Mouse (Mus musculus) urinary bladder, postnatal 36 days (tissue): ENCODE results near the gene Hipk3.
A peak's percentile ranks its signal among the peaks of the same experiment; 100 is the strongest.

Experiments used
- DNase-seq, 2 experiments: peaks; one replicate each; pipeline ENCODE4 v3.0.0; 2022; ENCODE audit warnings: low spot score in 2 of 2, mixed read lengths in 1 of 2

The Hipk3 gene

DNA sequence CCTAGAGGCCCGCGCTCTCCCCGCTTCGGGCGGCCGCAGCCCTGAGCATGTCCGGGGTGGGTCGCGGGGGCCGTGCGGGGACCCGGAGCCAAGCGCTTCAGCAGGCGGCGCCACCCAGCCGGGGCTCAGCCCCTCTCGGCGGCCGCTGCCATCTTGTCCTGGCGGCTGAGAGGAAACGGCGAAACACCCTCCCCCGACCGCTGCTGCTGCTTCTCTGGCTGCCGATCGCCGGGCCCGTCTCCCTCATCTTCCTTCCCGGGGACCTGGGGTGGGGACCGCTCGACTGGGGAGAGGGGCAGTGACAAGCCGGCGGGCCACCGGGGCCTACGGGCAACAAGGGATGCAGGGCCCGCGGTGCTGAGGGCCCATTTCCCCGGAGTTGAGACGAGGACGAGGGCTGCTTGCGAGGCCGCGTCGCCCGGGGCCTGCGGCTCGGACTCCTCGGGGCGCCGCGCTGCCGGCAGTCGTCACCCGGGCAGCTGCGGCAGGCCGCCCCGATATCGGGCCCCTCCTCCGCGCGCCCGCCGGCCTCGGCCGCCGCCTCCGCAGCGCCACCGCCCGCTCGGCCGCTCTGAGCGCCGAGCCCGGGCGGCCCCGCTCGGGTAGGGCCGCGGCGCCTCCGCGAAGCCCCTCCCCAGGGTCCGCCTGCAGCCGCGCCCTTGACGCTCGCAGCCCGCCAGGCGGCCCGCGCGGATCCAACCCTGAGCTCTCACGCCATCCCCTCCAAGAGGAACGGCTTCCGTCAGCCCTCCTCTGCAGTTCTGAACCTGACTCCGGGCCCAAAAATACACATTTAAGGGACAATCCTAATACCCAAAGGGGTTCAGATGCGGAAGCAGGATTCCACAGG is at the start of gene Hipk3:
Gene Hipk3, minus strand, starts transcription at position 496 of the 850 bp plus-strand sequence.
- peak; percentile 71 to 85 for DNase-seq

- no peak for DNase-seq
Measured at GRCm38 (mm10) chr2:104540286-104540685, 46.0 kb upstream of the Hipk3 start.

DNA sequence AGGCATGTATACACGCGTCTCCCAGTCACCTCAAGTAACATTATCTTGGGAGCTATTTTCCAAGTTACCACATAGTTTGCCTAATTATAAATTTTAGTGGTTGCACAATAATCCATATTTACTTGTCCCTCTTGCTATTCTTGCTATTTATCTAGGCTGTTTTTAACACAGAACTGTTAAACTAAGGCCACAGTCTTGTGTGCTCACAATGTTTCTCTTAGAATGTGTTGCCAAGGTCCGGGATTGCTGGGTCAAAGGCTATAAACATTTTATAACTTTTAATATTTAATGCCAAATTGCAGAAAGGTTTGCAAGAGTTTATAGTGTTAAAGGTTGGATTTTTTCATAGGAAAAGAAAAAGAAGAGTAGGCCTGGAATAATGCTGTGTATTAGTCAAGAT is 40.5 kb upstream of the Hipk3 start:
- DNase-seq = no peak

GRCm38 (mm10) chr2:104532548-104532947 is 38.3 kb upstream of the Hipk3 start:
- no peak for DNase-seq

DNA sequence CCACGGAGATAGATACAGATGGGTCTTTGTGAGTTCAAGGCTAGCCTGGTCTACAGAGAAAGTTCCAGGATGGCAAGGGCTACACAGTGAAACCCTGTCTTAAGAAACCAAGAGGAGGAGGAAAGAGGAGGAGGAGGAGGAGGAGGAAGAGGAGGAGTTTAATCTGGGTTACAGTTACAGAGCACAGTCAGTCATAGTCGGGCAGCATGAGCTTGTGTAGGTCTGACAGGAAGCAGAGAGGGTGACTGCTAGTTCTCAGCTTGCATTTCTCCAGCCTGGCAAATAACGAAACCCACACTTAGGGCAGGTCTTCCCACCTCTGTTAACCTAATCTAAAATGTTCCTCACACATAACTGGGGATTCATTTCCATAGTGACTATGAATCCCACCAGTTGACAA is 32.3 kb upstream of the Hipk3 start:
- no peak for DNase-seq

GRCm38 (mm10) chr2:104525506-104525905 is 31.3 kb upstream of the Hipk3 start:
- DNase-seq = peak; percentile 13 to 38

DNA sequence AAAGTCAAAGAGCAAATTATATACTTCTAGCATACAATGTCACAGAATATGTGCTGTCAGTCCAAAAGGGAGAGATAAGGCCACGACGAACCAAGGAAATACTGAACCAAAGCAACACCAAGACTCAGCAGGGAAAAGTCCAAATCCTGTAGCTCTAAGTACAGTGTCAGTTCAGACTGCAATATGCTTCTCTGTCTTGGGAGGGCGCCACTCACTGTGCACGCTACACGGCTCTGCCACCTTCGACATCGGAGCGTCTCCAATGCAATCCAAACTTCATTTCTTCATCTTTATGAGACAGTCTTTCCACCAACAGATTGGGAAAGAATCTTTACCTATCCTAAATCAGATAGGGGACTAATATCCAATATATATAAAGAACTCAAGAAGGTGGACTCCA is 17.4 kb upstream of the Hipk3 start:
- no peak for DNase-seq

GRCm38 (mm10) chr2:104502388-104502787 is 8.1 kb upstream of the Hipk3 start:
- DNase-seq = no peak

DNA sequence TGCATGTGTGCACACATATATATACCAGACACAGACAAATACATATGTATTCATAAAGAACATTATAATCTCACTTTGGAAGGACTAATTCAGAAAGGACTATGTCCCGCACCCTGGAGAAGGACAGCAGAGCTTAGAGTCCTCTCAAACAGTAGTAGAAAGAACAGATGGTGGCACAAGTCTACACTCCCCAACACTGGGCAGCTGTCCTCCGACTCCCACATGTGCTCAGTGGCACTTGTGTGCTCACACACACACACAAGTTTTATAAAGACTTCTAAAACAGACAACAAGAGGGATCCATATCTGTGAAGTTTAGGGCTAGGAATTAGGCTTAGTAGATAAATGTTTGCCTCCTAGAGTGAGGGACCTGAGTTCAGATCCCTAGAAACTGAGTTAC is 6.8 kb upstream of the Hipk3 start:
- no peak for DNase-seq

GRCm38 (mm10) chr2:104497771-104498170 is 3.5 kb upstream of the Hipk3 start:
- DNase-seq = no peak

- DNase-seq = no peak
Measured at GRCm38 (mm10) chr2:104497231-104497630, 3.0 kb upstream of the Hipk3 start.

- no peak for DNase-seq
Measured at GRCm38 (mm10) chr2:104496206-104496605, 2.0 kb upstream of the Hipk3 start.

GRCm38 (mm10) chr2:104494801-104495185 is 547 bp upstream of the Hipk3 start:
- no peak for DNase-seq

DNA sequence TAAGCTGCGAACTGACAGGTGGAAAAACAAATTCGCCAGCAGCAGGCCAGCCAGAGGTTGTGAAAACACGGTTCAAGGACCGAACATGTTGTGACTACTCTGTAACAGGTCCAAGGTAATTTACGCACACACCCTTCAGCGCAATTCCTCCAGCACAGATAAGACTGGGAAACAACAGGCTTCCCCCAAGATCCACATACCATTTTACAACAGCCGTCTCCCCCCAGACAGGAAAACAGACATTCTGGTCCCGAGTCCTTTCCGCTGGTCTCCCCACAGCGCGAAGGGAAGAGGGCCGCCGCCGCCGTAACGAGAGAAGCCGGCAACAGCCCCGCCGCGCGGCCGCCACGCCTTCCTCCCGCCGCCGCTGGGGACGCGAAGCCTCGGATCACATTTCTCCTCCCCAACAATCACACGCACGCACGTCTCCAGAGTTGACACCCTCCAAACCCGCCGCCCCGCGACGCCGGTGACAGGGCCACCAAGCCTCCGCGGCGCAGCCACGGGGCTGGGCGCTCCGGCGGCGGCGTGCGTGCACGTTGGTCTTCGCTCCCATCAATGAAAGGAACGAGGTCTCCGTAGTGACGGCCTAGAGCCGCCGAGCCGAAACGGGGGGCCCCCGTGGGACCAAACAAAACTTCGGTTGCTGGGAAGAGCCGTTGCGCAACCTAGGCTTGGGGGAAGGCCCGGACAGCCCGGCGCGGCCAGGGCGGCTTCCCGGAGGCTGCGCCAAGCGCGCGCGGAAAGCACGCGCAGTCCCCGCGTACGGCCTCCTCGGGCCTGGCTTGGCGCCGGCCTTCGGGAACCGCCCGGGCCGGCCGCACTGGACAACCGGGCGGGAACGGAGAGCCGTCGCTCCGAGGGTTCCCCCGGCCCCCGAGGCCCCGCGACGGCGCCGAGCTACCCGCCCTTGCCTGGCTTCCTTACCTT is 960 bp downstream of the Hipk3 start:
- DNase-seq = peak; percentile 76 to 89

DNA sequence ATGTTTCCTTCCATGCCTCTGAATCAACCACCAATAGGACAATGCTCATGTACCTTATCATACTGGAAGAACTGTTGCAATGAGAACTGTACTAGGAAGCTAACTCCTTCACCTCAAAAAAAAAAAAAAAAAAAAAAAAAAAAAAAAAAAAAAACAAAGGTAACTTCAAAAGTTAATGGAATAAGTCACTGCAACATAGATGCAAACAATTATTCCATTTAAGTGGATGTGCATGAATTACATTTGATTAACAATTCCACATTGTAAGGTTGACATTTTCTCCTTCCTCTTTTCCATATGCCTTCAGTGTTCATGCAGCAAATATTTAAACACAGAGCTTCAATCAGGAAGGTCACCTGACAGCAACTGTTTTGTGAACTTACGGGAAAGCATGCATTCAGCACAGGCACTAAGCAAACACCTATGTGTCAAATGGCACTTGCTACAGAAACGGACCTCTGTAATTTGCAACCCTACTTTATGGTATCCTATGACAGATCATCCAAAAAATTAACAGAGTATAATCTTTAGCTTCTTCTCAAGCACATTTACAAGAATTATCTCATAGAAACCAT is 2.9 kb downstream of the Hipk3 start:
- DNase-seq = no peak

GRCm38 (mm10) chr2:104490761-104491160 is 3.5 kb downstream of the Hipk3 start:
- DNase-seq = no peak

- no peak for DNase-seq
Measured at GRCm38 (mm10) chr2:104489851-104490250, 4.4 kb downstream of the Hipk3 start.

DNA sequence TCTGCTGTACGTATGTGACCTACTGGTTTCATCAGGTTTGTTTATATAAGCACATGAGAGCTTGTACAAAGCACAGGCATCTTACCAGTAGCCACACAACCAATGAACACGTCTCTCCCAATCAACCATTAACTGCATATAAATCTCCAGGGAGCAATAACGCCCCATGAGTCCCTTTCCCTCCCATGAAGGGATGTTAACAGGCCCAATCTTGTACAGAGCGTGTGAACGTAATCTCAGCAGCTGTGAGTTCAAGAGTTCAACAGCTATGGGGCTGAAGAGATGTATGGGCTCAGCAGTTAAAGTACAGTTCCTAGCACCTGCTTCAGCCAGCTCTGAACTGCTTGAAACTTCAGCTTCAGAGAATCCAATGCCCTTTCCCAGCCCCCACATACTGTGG is 9.8 kb downstream of the Hipk3 start:
- no peak for DNase-seq

DNA sequence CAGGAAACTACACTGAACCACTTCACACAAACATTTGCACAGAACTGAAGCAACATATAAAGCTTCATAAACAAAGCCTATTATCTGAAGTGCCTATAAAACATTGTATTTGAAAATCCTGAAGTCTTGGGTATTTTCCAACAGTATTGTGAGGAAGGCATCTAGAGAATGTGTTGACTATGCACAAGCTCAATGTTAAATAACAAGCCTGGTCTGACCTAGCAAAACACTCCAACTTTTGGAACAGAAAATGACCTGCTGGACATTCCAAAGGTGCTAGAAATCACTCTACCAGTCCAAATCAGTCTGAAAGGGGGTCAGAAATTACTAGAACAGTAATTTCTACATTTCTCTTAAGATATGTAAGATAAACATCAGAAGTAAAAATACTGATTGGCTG is 12.1 kb downstream of the Hipk3 start:
- no peak for DNase-seq

DNA sequence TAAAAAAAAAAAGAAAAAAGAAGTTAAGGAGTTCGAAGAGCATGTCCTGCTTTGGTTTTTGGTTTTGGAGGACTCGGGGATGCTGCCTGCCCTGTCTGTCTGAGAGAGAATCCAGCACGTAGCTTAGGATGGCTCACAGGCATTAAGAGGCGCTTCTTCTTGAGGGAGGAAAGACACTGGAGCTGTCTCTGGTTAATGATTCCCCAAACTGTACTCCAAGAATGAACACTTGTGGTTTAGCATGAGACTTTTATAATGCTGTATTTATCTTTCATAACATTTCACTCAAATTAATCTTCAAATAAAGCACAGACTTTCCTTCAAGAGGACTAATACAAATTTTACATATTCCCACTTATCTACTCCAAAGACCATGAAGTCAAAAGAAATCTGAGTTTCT is 15.2 kb downstream of the Hipk3 start:
- no peak for DNase-seq

- no peak for DNase-seq
Measured at GRCm38 (mm10) chr2:104477398-104478015, 16.7 kb downstream of the Hipk3 start.

GRCm38 (mm10) chr2:104472056-104472455 is 22.2 kb downstream of the Hipk3 start:
- no peak for DNase-seq
